In genomic region chr17:25016292-25017132, GRCm38 (mm10) we compare ENCODE assay signal across 8 mouse cellular contexts. TPM values are rescaled to one million over a fixed set of nuclear protein-coding genes. Genes with fewer than 3 reads are reported as not detected.
DNase-seq lines count a peak whose midpoint lies in the region; ATAC-seq and TF ChIP-seq lines count a peak whose summit lies in the region.

No protein-coding gene starts in this region.

- TF ChIP-seq EP300 in liver, embryonic 14.5 days (IDR thresholded peaks at IDR 0.05; ENCODE audit: low read depth), result no peak

- peak; percentile 75 to 78 for DNase-seq in B cell, adult 2 months
- peak; percentile 81 for DNase-seq in adrenal gland, adult 8-10 months
- DNase-seq in liver, embryonic 14.5 days (ENCODE audit: low read depth in 3 of 3, low spot score in 3 of 3), result peak; percentile 81 to 86 (median 82)
- peak; percentile 69 for DNase-seq in naive thymus-derived CD4-positive, alpha-beta T cell, adult 2 months (ENCODE audit: low read depth)

- H3K4me1 ChIP-seq in embryonic fibroblast, embryonic 13.5 days (ENCODE audit: control insufficient read depth, insufficient read depth, low read length), result no peaks in the 10 kb centered on the region
- H3K4me1 ChIP-seq in heart, embryonic 11.5 days (ENCODE audit: control insufficient read depth, insufficient read depth, low read length), result peaks cover 8% of the 10 kb centered on the region; the same call in 1 of the 2 replicates
- H3K4me1 ChIP-seq in kidney, embryonic 16.5 days (ENCODE audit: insufficient read depth, low read length), result peaks cover 19% of the 10 kb centered on the region
- H3K4me1 ChIP-seq in liver, embryonic 14.5 days (replicated peaks; ENCODE audit: control insufficient read depth in 2 of 2, insufficient read depth in 2 of 2, low read length in 1 of 2), result peaks cover 4 to 7% of the 10 kb centered on the region in 2 experiments
- H3K4me1 ChIP-seq in stomach, embryonic 14.5 days (ENCODE audit: control insufficient read depth, insufficient read depth, low read length), result peaks cover 9% of the 10 kb centered on the region; the same call in 1 of the 2 replicates

- no peak for TF ChIP-seq CTCF in embryonic fibroblast, embryonic 13.5 days (IDR thresholded peaks at IDR 0.05; ENCODE audit: borderline replicate concordance, insufficient read depth, low read length)
- TF ChIP-seq CTCF in liver, embryonic 14.5 days (IDR thresholded peaks at IDR 0.05; ENCODE audit: low read depth), result peak; percentile 59

- peak overlapping the region; percentile 37 for H3K27ac ChIP-seq in embryonic fibroblast, embryonic 13.5 days (ENCODE audit: insufficient read depth, low read length)
- peak overlapping the region; percentile 73 for H3K27ac ChIP-seq in heart, embryonic 11.5 days (ENCODE audit: low read depth, low read length)
- H3K27ac ChIP-seq in kidney, embryonic 16.5 days (ENCODE audit: low read length), result peak overlapping the region; percentile 89
- peak overlapping the region; percentile 86 for H3K27ac ChIP-seq in liver, embryonic 14.5 days
- peak overlapping the region; percentile 80 for H3K27ac ChIP-seq in stomach, embryonic 14.5 days (ENCODE audit: low read length)

- H3K36me3 ChIP-seq in heart, embryonic 11.5 days (ENCODE audit: control insufficient read depth, insufficient read depth, low read length), result peaks cover 11% of the 10 kb centered on the region; the same call in 1 of the 2 replicates
- H3K36me3 ChIP-seq in kidney, embryonic 16.5 days (ENCODE audit: insufficient read depth, low read length), result peaks cover 15% of the 10 kb centered on the region; the same call in 1 of the 2 replicates
- H3K36me3 ChIP-seq in liver, embryonic 14.5 days (replicated peaks; ENCODE audit: control insufficient read depth, insufficient read depth, low read depth), result peaks cover 16% of the 10 kb centered on the region
- H3K36me3 ChIP-seq in stomach, embryonic 14.5 days (ENCODE audit: control insufficient read depth, insufficient read depth, low read length), result peaks cover 11% of the 10 kb centered on the region; the same call in 1 of the 2 replicates

- H3K4me2 ChIP-seq in heart, embryonic 11.5 days, result peak overlapping the region; percentile 91
- H3K4me2 ChIP-seq in kidney, embryonic 16.5 days (replicated peaks; ENCODE audit: low read depth, low read length), result peak overlapping the region; percentile 87
- peak overlapping the region; percentile 94 for H3K4me2 ChIP-seq in liver, embryonic 14.5 days (ENCODE audit: low read depth)
- peak overlapping the region; percentile 73 for H3K4me2 ChIP-seq in stomach, embryonic 14.5 days (replicated peaks; ENCODE audit: low read depth, low read length)

- ATAC-seq in heart, embryonic 11.5 days (replicated peaks; ENCODE audit: insufficient number of reproducible peaks, low FRiP score, low TSS enrichment), result peak; percentile 73
- peak; percentile 92 for ATAC-seq in kidney, embryonic 16.5 days (ENCODE audit: low FRiP score, low TSS enrichment)
- ATAC-seq in liver, embryonic 14.5 days (ENCODE audit: insufficient read depth), result peak; percentile 82
- peak; percentile 80 for ATAC-seq in stomach, embryonic 14.5 days (ENCODE audit: insufficient number of reproducible peaks, insufficient read depth, low FRiP score, low read depth)

- under 1% methylated on average over 55 of the region's 55 CpGs for WGBS in heart, embryonic 11.5 days (ENCODE audit: insufficient replicate concordance)
- WGBS in kidney, embryonic 16.5 days, result 0% methylated on average over 55 of the region's 55 CpGs
- under 1% methylated on average over 55 of the region's 55 CpGs for WGBS in liver, embryonic 14.5 days (ENCODE audit: insufficient replicate concordance)
- under 1% methylated on average over 55 of the region's 55 CpGs for WGBS in stomach, embryonic 14.5 days

- peak overlapping the region; percentile 84 for H3K4me3 ChIP-seq in embryonic fibroblast, embryonic 13.5 days (ENCODE audit: insufficient read depth, low read length)
- H3K4me3 ChIP-seq in heart, embryonic 11.5 days (ENCODE audit: low read depth, low read length), result peak overlapping the region; percentile 62
- peak overlapping the region; percentile 100 for H3K4me3 ChIP-seq in kidney, embryonic 16.5 days (ENCODE audit: low read length)
- H3K4me3 ChIP-seq in liver, embryonic 14.5 days (ENCODE audit: insufficient read depth in 1 of 2, low read depth in 2 of 2, low read length in 2 of 2), result peak overlapping the region; percentile 76 to 99
- H3K4me3 ChIP-seq in stomach, embryonic 14.5 days (ENCODE audit: low read depth, low read length), result peak overlapping the region; percentile 97

- H3K9me3 ChIP-seq in heart, embryonic 11.5 days (replicated peaks; ENCODE audit: control insufficient read depth, low read length), result no peaks in the 10 kb centered on the region
- no peaks in the 10 kb centered on the region for H3K9me3 ChIP-seq in kidney, embryonic 16.5 days (ENCODE audit: low read length)
- no peaks in the 10 kb centered on the region for H3K9me3 ChIP-seq in liver, embryonic 14.5 days (ENCODE audit: control insufficient read depth, low read length)
- no peaks in the 10 kb centered on the region for H3K9me3 ChIP-seq in stomach, embryonic 14.5 days (ENCODE audit: control insufficient read depth, low read depth, low read length)

- peak; percentile 91 for TF ChIP-seq POLR2A in embryonic fibroblast, embryonic 13.5 days (IDR thresholded peaks at IDR 0.05; ENCODE audit: low read depth, low read length)

- peak overlapping the region; percentile 75 for H3K9ac ChIP-seq in heart, embryonic 11.5 days (ENCODE audit: low read depth, low read length)
- peak overlapping the region; percentile 77 for H3K9ac ChIP-seq in kidney, embryonic 16.5 days (replicated peaks; ENCODE audit: low read length)
- peak overlapping the region; percentile 72 for H3K9ac ChIP-seq in liver, embryonic 14.5 days (replicated peaks)
- H3K9ac ChIP-seq in stomach, embryonic 14.5 days (replicated peaks; ENCODE audit: low read depth, low read length), result peak overlapping the region; percentile 65

- H3K27me3 ChIP-seq in heart, embryonic 11.5 days (ENCODE audit: control insufficient read depth, insufficient read depth, low read length), result no peaks in the 10 kb centered on the region
- no peaks in the 10 kb centered on the region for H3K27me3 ChIP-seq in kidney, embryonic 16.5 days (ENCODE audit: insufficient read depth, low read length)
- no peaks in the 10 kb centered on the region for H3K27me3 ChIP-seq in liver, embryonic 14.5 days (ENCODE audit: control insufficient read depth, insufficient read depth, low read length)
- H3K27me3 ChIP-seq in stomach, embryonic 14.5 days (ENCODE audit: control insufficient read depth, insufficient read depth, low read length), result no peaks in the 10 kb centered on the region

RNA-seq across cellular contexts. Expression of gene Ift140, which starts 0.6 kb away (rescaled TPM):
- total RNA-seq in adrenal gland, adult 8-10 months (2022), result 10 to 100 TPM; 31.7 to 45.0 (median 38.1) TPM
- 13.1 and 17.8 TPM in 2 replicates for polyA plus RNA-seq in embryonic fibroblast, embryonic 13.5 days (2011; ENCODE audit: insufficient read length, low read depth, missing spikeins)
- polyA plus RNA-seq in heart, embryonic 11.5 days (2014; fragmentation: Nextera tagmentation; extraction: Ambion mirVana), result 17.4 and 17.9 TPM in 2 replicates
- polyA plus RNA-seq in kidney, embryonic 16.5 days (2015; fragmentation: Nextera tagmentation; extraction: Ambion mirVana), result 24.9 and 25.5 TPM in 2 replicates
- 51.8 and 61.2 TPM in 2 replicates for polyA plus RNA-seq in liver, embryonic 14.5 days (2012; rRNA removed)
- 115 and 124 TPM in 2 replicates for polyA plus RNA-seq in liver, embryonic 14.5 days (2014; fragmentation: Nextera tagmentation; extraction: Ambion mirVana)
- 17.1 and 18.7 TPM in 2 replicates for polyA plus RNA-seq in stomach, embryonic 14.5 days (2014; fragmentation: Nextera tagmentation; extraction: Ambion mirVana)

RNA-seq across cellular contexts. Expression of gene Cramp1l, which starts 0.9 kb away (rescaled TPM):
- total RNA-seq in adrenal gland, adult 8-10 months (2022), result 10 to 100 TPM; 22.0 to 33.2 (median 25.4) TPM
- 14.3 and 14.5 TPM in 2 replicates for polyA plus RNA-seq in embryonic fibroblast, embryonic 13.5 days (2011; ENCODE audit: insufficient read length, low read depth, missing spikeins)
- polyA plus RNA-seq in heart, embryonic 11.5 days (2014; fragmentation: Nextera tagmentation; extraction: Ambion mirVana), result 6.8 and 8.9 TPM in 2 replicates
- polyA plus RNA-seq in kidney, embryonic 16.5 days (2015; fragmentation: Nextera tagmentation; extraction: Ambion mirVana), result 5.4 and 6.6 TPM in 2 replicates
- polyA plus RNA-seq in liver, embryonic 14.5 days (2012; rRNA removed), result 7.8 and 7.9 TPM in 2 replicates
- 3.2 and 3.9 TPM in 2 replicates for polyA plus RNA-seq in liver, embryonic 14.5 days (2014; fragmentation: Nextera tagmentation; extraction: Ambion mirVana)
- 9.7 and 11.7 TPM in 2 replicates for polyA plus RNA-seq in stomach, embryonic 14.5 days (2014; fragmentation: Nextera tagmentation; extraction: Ambion mirVana)

RNA-seq across cellular contexts. Expression of gene Jpt2, which starts 56.0 kb away (rescaled TPM):
- 10 to 100 TPM; 28.0 to 38.5 (median 30.7) TPM for total RNA-seq in adrenal gland, adult 8-10 months (2022)
- 90.5 and 109 TPM in 2 replicates for polyA plus RNA-seq in embryonic fibroblast, embryonic 13.5 days (2011; ENCODE audit: insufficient read length, low read depth, missing spikeins)
- polyA plus RNA-seq in heart, embryonic 11.5 days (2014; fragmentation: Nextera tagmentation; extraction: Ambion mirVana), result 109 and 148 TPM in 2 replicates
- 197 and 218 TPM in 2 replicates for polyA plus RNA-seq in kidney, embryonic 16.5 days (2015; fragmentation: Nextera tagmentation; extraction: Ambion mirVana)
- polyA plus RNA-seq in liver, embryonic 14.5 days (2012; rRNA removed), result 18.9 and 24.3 TPM in 2 replicates
- 31.6 and 34.3 TPM in 2 replicates for polyA plus RNA-seq in liver, embryonic 14.5 days (2014; fragmentation: Nextera tagmentation; extraction: Ambion mirVana)
- 139 and 150 TPM in 2 replicates for polyA plus RNA-seq in stomach, embryonic 14.5 days (2014; fragmentation: Nextera tagmentation; extraction: Ambion mirVana)

Comparison
In these comparisons a context has a peak if more than half of its experiments do, and no peak if none do; other contexts are left out.
1. Peak in every context shown above with its lines: DNase-seq, ATAC-seq, H3K4me3 ChIP-seq and H3K27ac ChIP-seq.
2. H3K27ac ChIP-seq: peak in every context shown above with its lines; median percentile 89 in kidney, embryonic 16.5 days; 86 in liver, embryonic 14.5 days; 80 in stomach, embryonic 14.5 days; 73 in heart, embryonic 11.5 days; 37 in embryonic fibroblast, embryonic 13.5 days.